Mouse (Mus musculus) lung, postnatal 0 days (tissue): ENCODE measurements at regions not wholly inside any gene's neighbourhood (a gene's known extent, or its start where the extent isn't known, plus 50 kb on each side); places are given as distances from the start of the nearest gene placed in this dataset.

ENCODE experiments used
- CTCF ChIP-seq: IDR thresholded peaks from 2 replicates; pipeline ENCODE4 v1.5.1; 2016; ENCODE audit warnings: antibody characterized with exemption, mild to moderate bottlenecking
- EP300 ChIP-seq: IDR thresholded peaks from 2 replicates; pipeline ENCODE4 v1.6.1; 2016; ENCODE audit warnings: antibody characterized with exemption, mild to moderate bottlenecking, control low read depth

GRCm38 (mm10) chr3:77197828-77198227 is 1123.8 kb downstream of the Fstl5 start:
- TF ChIP-seq EP300 (no peak), CTCF (no peak)
